Mouse (Mus musculus): ENCODE data around the gene Hspb6. TPM values are rescaled to one million over a fixed set of nuclear protein-coding genes. Genes with fewer than 3 reads are reported as not detected.

The Hspb6 gene
- polyA plus RNA-seq, 1 experiment from 2014 or later: 12.1 TPM

DNA sequence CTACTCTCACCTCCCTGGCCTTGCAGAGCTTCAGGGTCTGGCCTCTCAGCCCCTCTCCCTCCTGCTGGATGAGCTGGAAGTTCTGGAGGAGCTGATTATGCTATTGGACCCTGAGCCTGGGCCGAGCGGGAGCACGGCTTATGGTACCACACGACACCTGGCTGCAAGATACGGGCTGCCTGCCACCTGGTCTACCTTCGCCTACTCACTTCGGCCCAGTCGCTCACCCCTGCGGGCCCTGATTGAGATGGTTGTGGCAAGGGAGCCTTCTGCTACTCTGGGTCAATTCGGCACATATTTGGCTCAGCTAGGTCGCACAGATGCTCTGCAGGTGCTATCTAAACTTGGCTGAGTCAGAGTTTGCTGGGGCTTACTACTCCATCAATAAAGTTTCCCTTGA, 15.6 kb downstream of the Hspb6 start:
- ATAC-seq: no peak
- 94% methylated on average over 11 of the region's 11 CpGs for WGBS
- H3K9ac ChIP-seq: no peak overlapping the region

DNA sequence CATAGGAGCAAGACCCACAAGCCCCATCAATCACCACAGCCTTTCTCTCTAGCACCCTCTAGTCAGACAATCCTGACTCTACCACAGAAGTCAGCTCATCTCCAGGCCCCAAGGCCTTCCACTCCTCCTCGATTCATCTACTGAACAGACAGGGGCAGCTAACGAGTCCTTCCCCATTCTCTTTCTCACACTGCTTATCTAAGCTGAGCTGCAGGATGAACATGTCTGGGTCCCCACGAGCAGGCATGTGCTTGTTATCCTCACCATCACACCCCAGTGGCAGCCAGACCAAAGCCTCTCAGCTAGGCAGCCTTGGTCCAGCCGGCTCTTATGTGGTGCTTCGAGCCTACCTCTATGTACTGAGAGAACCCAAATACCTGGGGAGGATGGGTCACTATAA, 20.4 kb downstream of the Hspb6 start:
- no peak overlapping the region for H3K27ac ChIP-seq
- 90% methylated on average over 5 of the region's 5 CpGs for WGBS
- no peak for ATAC-seq

More for the DNA sequence above, 15.6 kb downstream of the Hspb6 start:
- no peaks in the 10 kb centered on the region for H3K9me3 ChIP-seq (replicated peaks)
- peaks cover 77% of the 10 kb centered on the region for H3K36me3 ChIP-seq (ENCODE audit: poor library complexity, severe bottlenecking)
- H3K27ac ChIP-seq: no peak overlapping the region
- no peak overlapping the region for H3K4me2 ChIP-seq
- no peaks in the 10 kb centered on the region for H3K27me3 ChIP-seq
- H3K4me3 ChIP-seq: no peak overlapping the region
- H3K4me1 ChIP-seq: peaks cover 12% of the 10 kb centered on the region

DNA sequence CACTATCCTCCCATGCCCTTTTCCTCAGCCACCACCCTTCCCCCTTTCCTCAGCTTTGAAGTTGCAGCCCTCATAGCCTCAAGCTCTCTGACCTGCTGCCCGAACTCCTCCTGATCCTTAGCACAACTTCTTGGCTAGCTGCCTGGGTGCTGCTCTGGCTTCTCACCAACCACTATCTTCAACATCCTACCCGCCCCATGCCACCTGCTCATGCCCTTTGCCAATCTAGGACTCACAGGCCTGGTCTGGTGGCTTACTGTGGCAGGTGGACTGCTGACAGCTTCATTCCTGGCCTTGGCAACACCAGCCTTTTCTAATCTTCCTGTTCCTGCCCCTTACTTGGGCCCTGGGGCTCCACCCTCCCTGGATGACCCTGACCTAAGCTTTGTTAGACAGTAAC, 21.0 kb downstream of the Hspb6 start:
- no peaks in the 10 kb centered on the region for H3K4me1 ChIP-seq
- WGBS: 83% methylated on average over 2 of the region's 2 CpGs
- no peak overlapping the region for H3K27ac ChIP-seq
- H3K27me3 ChIP-seq: no peaks in the 10 kb centered on the region
- H3K4me3 ChIP-seq: no peak overlapping the region
- H3K9ac ChIP-seq: no peak overlapping the region
- H3K9me3 ChIP-seq (replicated peaks): no peaks in the 10 kb centered on the region
- peaks cover 98% of the 10 kb centered on the region for H3K36me3 ChIP-seq (ENCODE audit: poor library complexity, severe bottlenecking)
- H3K4me2 ChIP-seq: no peak overlapping the region
- no peak for ATAC-seq

More for the DNA sequence above, 20.4 kb downstream of the Hspb6 start:
- Histone ChIP-seq H3K4me2 (no peak overlapping the region), H3K36me3 (ENCODE audit: poor library complexity, severe bottlenecking) (peaks cover 96% of the 10 kb centered on the region), H3K27me3 (no peaks in the 10 kb centered on the region), H3K4me1 (no peaks in the 10 kb centered on the region), H3K9ac (no peak overlapping the region; the same call in 1 of the 2 replicates), H3K9me3 (replicated peaks) (no peaks in the 10 kb centered on the region), H3K4me3 (no peak overlapping the region)

DNA sequence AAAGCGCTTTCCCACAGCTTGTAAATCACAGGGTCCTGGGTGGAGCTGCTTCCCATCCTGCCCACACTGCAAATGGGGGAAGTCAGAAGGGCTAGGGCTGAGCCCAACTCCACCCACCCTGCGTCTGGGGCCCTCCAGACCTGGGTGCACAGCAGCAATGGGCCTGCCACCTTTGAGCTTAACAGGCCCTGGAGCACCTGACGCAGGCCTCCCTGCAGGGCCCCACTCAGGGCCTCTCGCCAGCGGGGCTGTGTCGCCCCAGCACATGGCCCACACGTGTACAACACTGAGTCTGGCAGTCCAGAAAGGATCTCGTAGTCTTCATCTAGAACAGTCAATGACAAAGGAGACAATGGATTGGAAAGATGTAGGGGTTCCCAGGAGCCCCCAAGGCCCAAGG, 28.0 kb downstream of the Hspb6 start:
- Histone ChIP-seq H3K4me2 (no peak overlapping the region), H3K9me3 (replicated peaks) (no peaks in the 10 kb centered on the region), H3K27ac (no peak overlapping the region), H3K4me3 (no peak overlapping the region), H3K27me3 (no peaks in the 10 kb centered on the region), H3K4me1 (no peaks in the 10 kb centered on the region), H3K36me3 (ENCODE audit: poor library complexity, severe bottlenecking) (peaks cover 100% of the 10 kb centered on the region), H3K9ac (no peak overlapping the region)
- no peak for ATAC-seq
- whole genome bisulfite sequencing: 94% methylated on average over 8 of the region's 8 CpGs

DNA sequence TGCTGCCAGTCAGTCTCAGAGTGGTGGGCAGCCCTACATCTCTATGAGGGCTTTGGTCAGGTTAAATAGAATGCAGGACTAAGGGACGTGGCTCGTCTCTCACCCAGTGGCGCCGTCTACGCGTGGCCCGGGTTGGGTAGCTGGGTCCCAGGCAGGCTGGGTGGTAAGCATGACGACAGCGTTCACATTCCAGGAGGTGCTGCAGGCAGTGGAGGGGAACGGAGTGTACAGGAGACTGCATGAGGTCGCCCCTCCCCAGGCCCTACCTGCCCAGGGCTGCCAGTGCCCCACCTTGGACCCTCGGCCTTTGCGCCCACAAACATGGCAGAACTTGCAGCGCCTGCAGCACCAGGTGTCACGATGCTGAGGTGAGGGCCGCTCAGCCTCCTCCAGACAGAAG, 29.6 kb downstream of the Hspb6 start:
- H3K36me3 ChIP-seq (ENCODE audit: poor library complexity, severe bottlenecking): peaks cover 100% of the 10 kb centered on the region
- H3K27ac ChIP-seq: no peak overlapping the region
- no peak overlapping the region for H3K4me3 ChIP-seq
- H3K4me2 ChIP-seq: no peak overlapping the region
- no peaks in the 10 kb centered on the region for H3K9me3 ChIP-seq (replicated peaks)
- no peak overlapping the region for H3K9ac ChIP-seq
- no peaks in the 10 kb centered on the region for H3K27me3 ChIP-seq
- WGBS: 96% methylated on average over 16 of the region's 16 CpGs
- no peak for ATAC-seq
- peaks cover 3% of the 10 kb centered on the region for H3K4me1 ChIP-seq

DNA sequence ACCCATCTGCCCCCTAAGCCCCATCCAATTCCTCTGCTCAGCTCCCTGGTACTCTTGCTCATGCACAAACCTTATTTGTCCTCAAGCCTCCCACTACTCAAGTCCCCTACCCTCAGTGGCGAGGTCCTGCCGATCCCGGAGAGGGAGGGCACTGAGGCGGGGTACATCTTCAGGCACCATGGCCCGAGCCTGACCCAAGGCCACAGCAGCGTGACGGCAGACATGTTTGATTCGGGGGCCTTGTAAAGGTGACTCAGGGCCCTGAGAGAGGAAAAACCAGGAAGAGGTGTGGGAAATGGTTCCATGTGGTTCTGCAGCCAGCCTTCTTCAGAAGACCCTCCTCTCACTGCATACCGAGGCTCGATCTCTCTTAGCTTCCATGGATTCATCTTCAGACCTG, 32.4 kb downstream of the Hspb6 start:
- Histone ChIP-seq H3K4me1 (peaks cover 16% of the 10 kb centered on the region), H3K9ac (no peak overlapping the region), H3K4me2 (no peak overlapping the region), H3K36me3 (ENCODE audit: poor library complexity, severe bottlenecking) (peaks cover 75% of the 10 kb centered on the region), H3K27ac (no peak overlapping the region), H3K4me3 (no peak overlapping the region), H3K9me3 (replicated peaks) (no peaks in the 10 kb centered on the region), H3K27me3 (no peaks in the 10 kb centered on the region)
- no peak for ATAC-seq
- 95% methylated on average over 10 of the region's 10 CpGs for WGBS

DNA sequence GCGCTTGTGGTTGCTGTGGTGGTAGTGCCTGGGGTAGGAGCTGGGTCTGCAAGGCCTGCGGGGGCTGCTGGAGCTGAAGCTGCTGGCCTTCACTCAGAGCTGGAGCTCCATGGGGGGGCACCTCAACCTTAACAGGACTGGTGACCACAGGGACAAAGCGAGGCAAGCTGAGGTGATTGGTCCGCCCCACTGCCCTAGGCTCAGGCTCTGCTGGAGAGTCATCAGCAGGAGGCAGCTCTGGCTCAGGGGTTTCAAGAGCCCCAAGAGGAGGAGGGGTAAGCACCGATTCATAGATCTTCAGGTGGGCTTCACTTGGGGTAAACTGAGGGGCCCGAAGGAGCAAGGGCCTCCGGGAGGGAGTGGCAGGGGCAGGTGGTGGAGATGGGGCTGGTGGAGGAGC, 33.2 kb downstream of the Hspb6 start:
- Histone ChIP-seq H3K4me2 (no peak overlapping the region), H3K27me3 (no peaks in the 10 kb centered on the region), H3K36me3 (ENCODE audit: poor library complexity, severe bottlenecking) (peaks cover 67% of the 10 kb centered on the region), H3K9me3 (replicated peaks) (no peaks in the 10 kb centered on the region), H3K9ac (no peak overlapping the region), H3K4me3 (no peak overlapping the region), H3K4me1 (peaks cover 23% of the 10 kb centered on the region), H3K27ac (no peak overlapping the region)
- 94% methylated on average over 7 of the region's 7 CpGs for WGBS
- no peak for ATAC-seq

DNA sequence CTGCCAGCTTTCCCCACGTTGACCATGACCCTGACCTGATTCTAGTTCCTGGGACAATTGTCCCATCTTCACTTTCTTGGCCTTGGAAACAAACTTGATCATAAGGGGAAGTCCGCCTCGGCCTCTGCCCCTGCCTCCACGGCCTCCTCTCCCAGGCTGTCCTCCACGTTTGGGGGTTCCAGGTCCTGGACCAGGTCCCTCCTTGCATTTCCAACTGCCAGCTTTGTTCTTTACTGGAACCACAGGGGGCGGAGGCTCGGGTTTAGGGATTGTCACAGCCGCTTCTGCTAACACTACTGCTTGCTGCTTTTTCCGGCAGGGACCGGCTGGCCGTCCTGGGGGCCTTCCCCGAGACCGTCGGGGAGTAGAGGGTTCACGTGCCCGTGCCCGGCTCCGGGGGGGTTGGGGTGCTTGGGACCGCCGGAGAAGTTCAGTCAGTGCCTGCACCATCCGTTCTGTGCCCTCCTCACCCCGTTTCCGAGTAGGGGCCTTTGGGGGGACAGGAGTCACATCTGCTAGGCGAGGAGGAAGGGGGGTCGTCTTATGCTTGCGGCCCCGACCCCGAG, 34.6 kb downstream of the Hspb6 start:
- H3K27ac ChIP-seq: no peak overlapping the region
- ATAC-seq: no peak
- WGBS: 88% methylated on average over 28 of the region's 28 CpGs
- H3K4me2 ChIP-seq: peak overlapping the region; percentile 97
- peaks cover 23% of the 10 kb centered on the region for H3K4me1 ChIP-seq
- peak overlapping the region; percentile 97; the same call in 1 of the 2 replicates for H3K4me3 ChIP-seq
- H3K27me3 ChIP-seq: no peaks in the 10 kb centered on the region
- H3K9me3 ChIP-seq (replicated peaks): no peaks in the 10 kb centered on the region
- peaks cover 53% of the 10 kb centered on the region for H3K36me3 ChIP-seq (ENCODE audit: poor library complexity, severe bottlenecking)
- H3K9ac ChIP-seq: peak overlapping the region; percentile 99

DNA sequence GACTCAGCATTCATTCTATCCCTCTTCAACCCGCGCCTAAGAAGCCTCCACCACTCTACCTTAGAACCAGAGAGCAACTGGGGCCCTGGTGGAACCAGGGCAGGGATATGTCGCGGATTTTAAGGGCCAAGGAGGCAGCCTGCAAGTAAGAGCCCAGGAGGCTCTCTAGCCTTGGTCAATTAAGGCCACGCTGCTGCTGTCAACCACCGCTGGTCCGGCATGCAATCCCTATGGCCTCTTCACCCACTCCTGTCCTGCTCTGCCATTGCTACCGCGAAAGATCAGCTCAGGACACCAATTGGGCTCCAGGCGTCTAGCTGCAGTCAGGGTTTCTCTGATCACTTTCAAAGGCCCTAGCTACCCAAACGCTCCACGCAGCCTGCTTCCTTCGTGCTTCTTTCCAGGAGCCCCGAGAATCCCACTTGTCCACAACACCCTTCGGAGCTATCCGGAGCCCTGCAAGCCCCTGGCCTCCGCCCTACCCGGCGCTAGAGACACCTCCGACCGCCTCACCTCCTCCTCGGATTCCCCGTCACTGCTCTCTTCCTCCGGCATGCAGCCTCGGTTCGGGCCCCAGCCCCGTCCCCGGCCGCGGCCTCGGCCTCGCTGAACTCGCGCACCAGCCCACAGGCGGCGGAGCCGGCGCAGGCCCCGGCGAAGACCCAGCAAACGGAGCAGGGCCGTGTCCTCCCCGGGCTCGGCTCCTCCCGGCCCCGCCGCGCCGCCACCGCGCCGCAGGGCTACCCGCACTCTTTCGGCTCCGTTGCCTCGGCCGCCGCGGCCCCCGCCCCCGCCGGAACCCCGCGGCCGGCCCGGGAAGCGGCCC, 36.1 kb downstream of the Hspb6 start:
- ATAC-seq: peak; percentile 57
- peaks cover 38% of the 10 kb centered on the region for H3K36me3 ChIP-seq (ENCODE audit: poor library complexity, severe bottlenecking)
- H3K4me3 ChIP-seq: peak overlapping the region; percentile 97
- peak overlapping the region; percentile 99 for H3K9ac ChIP-seq
- no peaks in the 10 kb centered on the region for H3K9me3 ChIP-seq (replicated peaks)
- H3K4me1 ChIP-seq: peaks cover 23% of the 10 kb centered on the region
- H3K4me2 ChIP-seq: peak overlapping the region; percentile 97
- WGBS: under 1% methylated on average over 30 of the region's 67 CpGs
- H3K27ac ChIP-seq: peak overlapping the region; percentile 93
- no peaks in the 10 kb centered on the region for H3K27me3 ChIP-seq

DNA sequence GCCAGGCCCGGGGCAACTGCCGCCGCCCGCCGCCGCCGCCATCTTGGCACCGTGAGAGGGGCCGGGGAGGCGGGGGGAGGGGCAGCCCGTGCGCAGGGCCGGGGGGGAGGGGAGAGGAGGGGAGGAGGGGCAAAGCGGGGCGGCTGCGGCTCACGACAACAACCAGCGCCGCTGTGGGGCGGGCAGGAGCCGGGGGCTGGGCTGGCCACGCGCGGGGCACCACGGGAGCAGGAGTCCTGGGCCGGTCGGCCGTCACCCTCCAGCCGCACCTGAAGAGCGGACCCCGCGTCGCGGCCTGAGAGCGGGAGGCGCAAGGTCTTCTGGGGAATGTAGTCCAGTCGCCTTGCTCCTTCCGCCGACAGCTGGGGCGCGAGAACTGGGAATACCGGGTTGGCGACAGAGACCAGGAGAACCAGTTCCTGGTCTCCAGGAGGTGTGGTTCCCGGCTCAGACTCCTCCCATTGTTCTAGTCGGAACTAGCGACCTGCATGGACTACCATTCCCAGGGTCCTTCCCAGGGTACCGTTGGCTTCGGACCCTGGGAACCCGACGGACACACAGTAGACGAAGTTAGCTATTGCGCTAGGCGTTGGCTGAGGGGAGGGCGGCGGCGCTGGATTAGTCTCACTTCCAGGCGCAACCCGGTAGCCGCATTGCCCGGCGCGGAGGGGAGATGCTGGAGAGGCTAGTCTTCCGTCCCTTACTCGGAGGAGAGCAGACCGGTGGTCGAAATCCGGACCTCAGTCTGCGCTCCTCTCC, 36.9 kb downstream of the Hspb6 start, which contains the start of gene Kmt2b:
Gene Kmt2b, minus strand, starts transcription at position 51 of the 759 bp plus-strand sequence.
- peaks cover 30% of the 10 kb centered on the region for H3K36me3 ChIP-seq (ENCODE audit: poor library complexity, severe bottlenecking)
- peaks cover 23% of the 10 kb centered on the region for H3K4me1 ChIP-seq
- no peaks in the 10 kb centered on the region for H3K27me3 ChIP-seq
- no peaks in the 10 kb centered on the region for H3K9me3 ChIP-seq (replicated peaks)
- peak within 1 kb of the TSS; percentile 97 for H3K4me2 ChIP-seq
- peak within 1 kb of the TSS; percentile 97 for H3K4me3 ChIP-seq
- ATAC-seq: peak; percentile 95
- peak within 1 kb of the TSS; percentile 99 for H3K9ac ChIP-seq
- WGBS: under 1% methylated on average over 51 of the region's 68 CpGs
- peak within 1 kb of the TSS; percentile 93 for H3K27ac ChIP-seq

DNA sequence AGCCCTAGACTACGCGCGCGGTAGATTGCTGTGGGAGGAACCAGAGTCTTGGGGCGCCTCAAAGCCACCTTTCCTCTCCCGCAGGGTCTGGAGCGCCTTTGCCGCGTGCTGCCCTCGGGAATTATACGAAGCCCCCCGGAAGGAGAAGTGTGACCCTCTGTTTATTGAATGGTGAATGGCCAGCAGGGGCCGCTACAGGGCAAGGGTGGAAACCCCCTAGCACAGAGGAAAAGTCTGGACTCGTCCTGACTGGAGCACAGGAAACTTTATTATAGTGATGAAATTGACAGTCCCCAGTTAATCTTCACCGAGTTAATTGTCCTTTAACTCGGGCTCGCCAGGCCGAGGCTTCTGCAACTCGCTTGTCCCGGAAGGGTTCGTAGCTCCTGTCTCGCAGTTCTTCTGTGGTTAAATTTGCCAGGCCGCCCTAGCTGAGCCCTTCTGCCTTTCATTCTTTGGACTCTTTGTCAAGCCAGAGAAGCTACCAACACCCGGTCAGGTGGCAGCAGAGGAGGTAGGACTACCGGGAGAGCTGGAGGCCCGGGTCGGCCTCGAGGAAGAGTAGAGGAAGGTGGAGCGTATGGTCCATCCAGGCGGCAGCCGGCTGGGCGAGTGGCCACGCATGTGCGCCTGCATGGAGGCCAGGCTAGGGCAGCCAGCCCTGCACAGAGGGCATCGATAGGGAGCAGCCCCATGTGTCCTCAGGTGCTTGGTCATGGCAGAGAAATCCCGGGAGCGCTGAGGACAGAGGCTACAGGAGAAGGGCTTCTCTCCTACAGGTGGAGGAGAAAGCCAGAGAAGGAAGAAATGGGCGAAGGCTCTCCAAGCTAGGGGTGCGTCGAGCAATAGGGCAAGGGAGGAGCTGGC, 37.7 kb downstream of the Hspb6 start:
- no peaks in the 10 kb centered on the region for H3K27me3 ChIP-seq
- H3K27ac ChIP-seq: peak overlapping the region; percentile 93
- 31% methylated on average over 39 of the region's 40 CpGs for WGBS
- peaks cover 22% of the 10 kb centered on the region for H3K36me3 ChIP-seq (ENCODE audit: poor library complexity, severe bottlenecking)
- peak overlapping the region; percentile 97 for H3K4me3 ChIP-seq
- peaks cover 23% of the 10 kb centered on the region for H3K4me1 ChIP-seq
- H3K4me2 ChIP-seq: peak overlapping the region; percentile 97
- peak; percentile 63 for ATAC-seq
- no peaks in the 10 kb centered on the region for H3K9me3 ChIP-seq (replicated peaks)
- peak overlapping the region; percentile 99 for H3K9ac ChIP-seq

All from forebrain, embryonic 13.5 days (tissue).